Mouse (Mus musculus): ENCODE measurements around the gene Pex14.

- TF ChIP-seq POLR2A (IDR thresholded peaks at IDR 0.05; ENCODE audit: insufficient read length, low read depth): no peak
- TF ChIP-seq MYOD1 (IDR thresholded peaks at IDR 0.05; ENCODE audit: control insufficient read depth in 1 of 3, insufficient read length in 2 of 3, low read depth in 2 of 3): no peak
Observed at GRCm38 (mm10) chr4:148961081-148961480, 138.6 kb downstream of the Pex14 start.
